Mouse (Mus musculus): ENCODE measurements around the gene Plekhg2. TPM values are rescaled to one million over a fixed set of nuclear protein-coding genes. Genes with fewer than 3 reads are reported as not detected.

Plekhg2 gene
- total RNA-seq, 2 experiments from 2014 or later, result 10.0 to 12.3 TPM

- no peak for DNase-seq (ENCODE audit: extremely low spot score in 1 of 2, low spot score in 2 of 2)
- intact Hi-C loops (cut with DNase I), result no loop called here
These were observed 20.7 kb downstream of the Plekhg2 start for GRCm38 (mm10) chr7:28351676-28352191.

GRCm38 (mm10) chr7:28350155-28350883 lies 22.1 kb downstream of the Plekhg2 start, which contains the start of gene Rps16:
Gene Rps16, plus strand, starts transcription at chr7:28350652.
- DNase-seq (ENCODE audit: extremely low spot score in 1 of 2, low spot score in 2 of 2), result peak; percentile 96 to 99
- intact Hi-C loops (cut with DNase I), result no loop called here

- intact Hi-C loops (cut with DNase I), result no loop called here
These were observed 23.8 kb downstream of the Plekhg2 start for GRCm38 (mm10) chr7:28348601-28349000.

GRCm38 (mm10) chr7:28347746-28348145 lies 24.7 kb downstream of the Plekhg2 start:
- no peak for DNase-seq (ENCODE audit: extremely low spot score in 1 of 2, low spot score in 2 of 2)
- intact Hi-C loops (cut with DNase I), result no loop called here

More at GRCm38 (mm10) chr7:28348601-28349000, 23.8 kb downstream of the Plekhg2 start:
- DNase-seq (ENCODE audit: extremely low spot score in 1 of 2, low spot score in 2 of 2), result no peak

GRCm38 (mm10) chr7:28344637-28345036 lies 27.8 kb downstream of the Plekhg2 start:
- intact Hi-C loops (cut with DNase I), result no loop called here

GRCm38 (mm10) chr7:28341381-28341780 lies 31.0 kb downstream of the Plekhg2 start:
- intact Hi-C loops (cut with DNase I), result no loop called here
- no peak for DNase-seq (ENCODE audit: extremely low spot score in 1 of 2, low spot score in 2 of 2)

More at GRCm38 (mm10) chr7:28344637-28345036, 27.8 kb downstream of the Plekhg2 start:
- peak in 1 of 2 experiments; percentile 50 for DNase-seq (ENCODE audit: extremely low spot score in 1 of 2, low spot score in 2 of 2)

- DNase-seq (ENCODE audit: extremely low spot score in 1 of 2, low spot score in 2 of 2), result peak; percentile 27 to 70
- intact Hi-C loops (cut with DNase I), result no loop called here
These were observed 33.0 kb downstream of the Plekhg2 start for GRCm38 (mm10) chr7:28339213-28339917.

GRCm38 (mm10) chr7:28338108-28338998 lies 34.0 kb downstream of the Plekhg2 start, which contains the start of gene Supt5:
Gene Supt5, minus strand, starts transcription at chr7:28338746.
- DNase-seq (ENCODE audit: extremely low spot score in 1 of 2, low spot score in 2 of 2), result peak; percentile 97 to 98
- intact Hi-C loops (cut with DNase I), result no loop called here

GRCm38 (mm10) chr7:28335471-28335870 lies 36.9 kb downstream of the Plekhg2 start:
- no peak for DNase-seq (ENCODE audit: extremely low spot score in 1 of 2, low spot score in 2 of 2)
- intact Hi-C loops (cut with DNase I), result no loop called here

- intact Hi-C loops (cut with DNase I), result no loop called here
- no peak for DNase-seq (ENCODE audit: extremely low spot score in 1 of 2, low spot score in 2 of 2)
These were observed 37.9 kb downstream of the Plekhg2 start for GRCm38 (mm10) chr7:28334534-28334933.

- peak in 1 of 2 experiments; percentile 6 for DNase-seq (ENCODE audit: extremely low spot score in 1 of 2, low spot score in 2 of 2)
- intact Hi-C loops (cut with DNase I), result no loop called here
These were observed 44.1 kb downstream of the Plekhg2 start for GRCm38 (mm10) chr7:28328260-28328659.

GRCm38 (mm10) chr7:28326457-28326856 lies 45.9 kb downstream of the Plekhg2 start:
- peak in 1 of 2 experiments; percentile 5 for DNase-seq (ENCODE audit: extremely low spot score in 1 of 2, low spot score in 2 of 2)
- intact Hi-C loops (cut with DNase I), result no loop called here

GRCm38 (mm10) chr7:28325293-28325692 lies 47.1 kb downstream of the Plekhg2 start:
- intact Hi-C loops (cut with DNase I), result no loop called here

GRCm38 (mm10) chr7:28321974-28322720 lies 50.3 kb downstream of the Plekhg2 start:
- DNase-seq (ENCODE audit: extremely low spot score in 1 of 2, low spot score in 2 of 2), result peak in 1 of 2 experiments; percentile 18
- intact Hi-C loops (cut with DNase I), result no loop called here

More at GRCm38 (mm10) chr7:28325293-28325692, 47.1 kb downstream of the Plekhg2 start:
- no peak for DNase-seq (ENCODE audit: extremely low spot score in 1 of 2, low spot score in 2 of 2)

GRCm38 (mm10) chr7:28318714-28319113 lies 53.7 kb downstream of the Plekhg2 start:
- peak in 1 of 2 experiments; percentile 22 for DNase-seq (ENCODE audit: extremely low spot score in 1 of 2, low spot score in 2 of 2)
- intact Hi-C loops (cut with DNase I), result no loop called here

GRCm38 (mm10) chr7:28318036-28318435 lies 54.4 kb downstream of the Plekhg2 start:
- intact Hi-C loops (cut with DNase I), result no loop called here
- DNase-seq (ENCODE audit: extremely low spot score in 1 of 2, low spot score in 2 of 2), result no peak

GRCm38 (mm10) chr7:28311926-28312543 lies 60.4 kb downstream of the Plekhg2 start, which contains the start of gene Timm50:
Gene Timm50, minus strand, starts transcription at chr7:28312072.
- DNase-seq (ENCODE audit: extremely low spot score in 1 of 2, low spot score in 2 of 2), result peak; percentile 98 to 99
- intact Hi-C loops (cut with DNase I), result no loop called here

Measured in left cerebral cortex, postnatal 10 days (tissue).